Mouse (Mus musculus): ENCODE data around the gene Sept14. TPM values are rescaled to one million over a fixed set of nuclear protein-coding genes. Genes with fewer than 3 reads are reported as not detected.

Gene Sept14
- polyA plus RNA-seq, 1 experiment from 2014 or later: not detected

DNA sequence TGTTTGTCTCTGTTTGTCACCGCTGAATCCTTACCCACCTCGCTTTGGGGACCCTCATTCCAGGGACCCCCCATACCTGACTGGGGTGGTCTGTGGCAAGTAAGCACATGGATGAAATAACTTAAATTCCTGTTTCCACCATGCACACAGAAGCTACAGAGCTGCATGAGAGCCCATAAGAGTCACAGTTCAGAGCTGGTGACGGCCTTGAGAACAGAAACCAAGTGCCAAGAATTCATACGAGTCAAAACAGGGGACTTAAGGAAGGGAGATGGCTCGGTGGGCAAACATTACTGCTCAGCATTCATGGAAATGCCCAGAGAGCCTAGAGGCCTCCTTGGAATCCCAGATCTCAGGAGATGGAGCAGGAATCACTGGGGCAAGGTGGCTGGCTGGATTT lies 44.2 kb downstream of the Sept14 start:
- H3K27ac ChIP-seq (ENCODE audit: low read length): no peak overlapping the region
- H3K27me3 ChIP-seq (ENCODE audit: control insufficient read depth, insufficient read depth, low read length): no peaks in the 10 kb centered on the region
- H3K9ac ChIP-seq (replicated peaks; ENCODE audit: low read depth, low read length): no peak overlapping the region
- 86% methylated on average over 5 of the region's 5 CpGs for WGBS
- peaks cover 7% of the 10 kb centered on the region; the same call in 1 of the 2 replicates for H3K36me3 ChIP-seq (ENCODE audit: control insufficient read depth, insufficient read depth, low read length)
- H3K4me3 ChIP-seq (ENCODE audit: low read depth, low read length): no peak overlapping the region
- no peak overlapping the region for H3K4me2 ChIP-seq (replicated peaks; ENCODE audit: low read depth, low read length)
- no peaks in the 10 kb centered on the region for H3K4me1 ChIP-seq (ENCODE audit: control insufficient read depth, insufficient read depth, low read length)
- ATAC-seq (ENCODE audit: insufficient number of reproducible peaks, insufficient read depth, low FRiP score, low read depth): no peak
- no peaks in the 10 kb centered on the region for H3K9me3 ChIP-seq (ENCODE audit: control insufficient read depth, low read depth, low read length)

DNA sequence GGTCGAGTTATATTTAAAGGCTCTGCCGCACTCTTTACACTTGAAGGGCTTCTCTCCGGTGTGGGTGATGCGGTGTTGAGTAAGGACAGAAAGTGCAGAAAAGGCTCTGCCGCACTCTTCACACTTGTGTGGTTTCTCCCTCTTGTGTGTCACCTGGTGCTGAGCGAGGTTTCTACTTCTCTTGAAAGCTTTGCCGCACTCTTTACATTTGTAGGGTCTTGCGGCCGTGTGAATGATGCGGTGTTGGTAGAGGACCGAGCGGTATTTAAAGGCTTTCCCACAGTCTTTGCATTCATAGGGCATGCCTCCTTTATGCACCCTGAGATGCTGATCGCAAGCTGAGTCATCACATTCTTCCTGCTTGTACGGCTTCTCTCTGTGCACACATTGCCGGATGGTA lies 50.4 kb downstream of the Sept14 start:
- Histone ChIP-seq H3K27me3 (ENCODE audit: control insufficient read depth, insufficient read depth, low read length) (no peaks in the 10 kb centered on the region), H3K4me1 (ENCODE audit: control insufficient read depth, insufficient read depth, low read length) (no peaks in the 10 kb centered on the region), H3K9ac (replicated peaks; ENCODE audit: low read depth, low read length) (no peak overlapping the region), H3K4me2 (replicated peaks; ENCODE audit: low read depth, low read length) (no peak overlapping the region), H3K4me3 (ENCODE audit: low read depth, low read length) (no peak overlapping the region), H3K9me3 (ENCODE audit: control insufficient read depth, low read depth, low read length) (no peaks in the 10 kb centered on the region), H3K27ac (ENCODE audit: low read length) (no peak overlapping the region), H3K36me3 (ENCODE audit: control insufficient read depth, insufficient read depth, low read length) (peaks cover 31% of the 10 kb centered on the region)
- WGBS: 93% methylated on average over 15 of the region's 15 CpGs
- no peak for ATAC-seq (ENCODE audit: insufficient number of reproducible peaks, insufficient read depth, low FRiP score, low read depth)

DNA sequence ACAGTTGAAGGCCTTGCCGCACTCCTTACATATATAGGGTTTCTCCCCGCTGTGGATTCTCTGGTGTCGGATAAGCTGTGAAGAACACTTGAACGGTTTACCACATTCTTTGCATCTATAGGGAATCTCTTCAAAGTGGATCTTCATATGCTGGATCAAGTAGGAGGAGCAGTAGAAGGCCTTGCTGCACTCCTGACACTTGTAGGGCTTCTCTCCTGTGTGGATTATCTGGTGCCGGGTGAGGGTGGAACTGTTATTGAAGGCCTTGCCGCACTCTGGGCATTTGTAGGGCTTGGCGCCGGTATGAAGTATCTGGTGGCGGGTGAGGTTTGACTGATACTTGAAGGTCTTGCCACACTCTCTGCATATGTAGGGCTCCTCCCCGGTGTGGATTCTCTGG lies 51.3 kb downstream of the Sept14 start:
- H3K36me3 ChIP-seq (ENCODE audit: control insufficient read depth, insufficient read depth, low read length): peaks cover 31% of the 10 kb centered on the region
- ATAC-seq (ENCODE audit: insufficient number of reproducible peaks, insufficient read depth, low FRiP score, low read depth): no peak

DNA sequence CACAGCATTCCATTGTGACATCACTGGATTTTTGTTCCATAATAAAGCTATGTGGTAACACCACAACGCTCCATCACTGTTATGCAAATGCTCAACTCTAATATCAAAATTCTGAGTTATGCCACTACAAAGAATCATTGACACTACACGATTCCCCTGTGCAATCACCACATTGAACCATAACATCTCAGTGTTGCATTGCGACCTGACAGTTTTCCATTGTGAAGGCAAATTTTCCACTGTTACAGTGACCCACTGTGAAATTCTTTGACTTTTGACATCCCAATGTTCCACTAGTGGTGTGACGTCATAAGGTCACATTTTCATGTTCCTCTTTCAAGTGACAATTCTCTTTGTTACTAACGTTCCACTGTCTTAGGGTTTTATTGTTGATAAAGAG lies 57.5 kb downstream of the Sept14 start:
- 96% methylated on average over 5 of the region's 5 CpGs for WGBS
- no peaks in the 10 kb centered on the region for H3K9me3 ChIP-seq (ENCODE audit: control insufficient read depth, low read depth, low read length)
- H3K4me3 ChIP-seq (ENCODE audit: low read depth, low read length): no peak overlapping the region
- H3K9ac ChIP-seq (replicated peaks; ENCODE audit: low read depth, low read length): no peak overlapping the region
- H3K27me3 ChIP-seq (ENCODE audit: control insufficient read depth, insufficient read depth, low read length): no peaks in the 10 kb centered on the region
- ATAC-seq (ENCODE audit: insufficient number of reproducible peaks, insufficient read depth, low FRiP score, low read depth): no peak
- H3K4me1 ChIP-seq (ENCODE audit: control insufficient read depth, insufficient read depth, low read length): no peaks in the 10 kb centered on the region
- H3K27ac ChIP-seq (ENCODE audit: low read length): no peak overlapping the region
- H3K4me2 ChIP-seq (replicated peaks; ENCODE audit: low read depth, low read length): no peak overlapping the region
- H3K36me3 ChIP-seq (ENCODE audit: control insufficient read depth, insufficient read depth, low read length): no peaks in the 10 kb centered on the region

More for the DNA sequence above, 51.3 kb downstream of the Sept14 start:
- WGBS: 96% methylated on average over 10 of the region's 10 CpGs
- H3K4me1 ChIP-seq (ENCODE audit: control insufficient read depth, insufficient read depth, low read length): no peaks in the 10 kb centered on the region
- no peak overlapping the region for H3K4me3 ChIP-seq (ENCODE audit: low read depth, low read length)
- no peaks in the 10 kb centered on the region for H3K27me3 ChIP-seq (ENCODE audit: control insufficient read depth, insufficient read depth, low read length)
- no peak overlapping the region for H3K9ac ChIP-seq (replicated peaks; ENCODE audit: low read depth, low read length)
- H3K27ac ChIP-seq (ENCODE audit: low read length): no peak overlapping the region
- H3K9me3 ChIP-seq (ENCODE audit: control insufficient read depth, low read depth, low read length): no peaks in the 10 kb centered on the region
- H3K4me2 ChIP-seq (replicated peaks; ENCODE audit: low read depth, low read length): no peak overlapping the region

Other genes starting within 250 kb of the Sept14 start
- gene Sfswap, start 207.3 kb downstream of the Sept14 start, polyA plus RNA-seq (2014; fragmentation: Nextera tagmentation; extraction: Ambion mirVana): 55.9 and 56.7 TPM in 2 replicates
- 2.3 and 3.4 TPM in 2 replicates for gene Mmp17, start 124.3 kb downstream of the Sept14 start, polyA plus RNA-seq (2014; fragmentation: Nextera tagmentation; extraction: Ambion mirVana)
- gene Zfp11, start 38.4 kb downstream of the Sept14 start, polyA plus RNA-seq (2014; fragmentation: Nextera tagmentation; extraction: Ambion mirVana): 4.7 and 5.8 TPM in 2 replicates
- gene Mrps17, start 7.0 kb upstream of the Sept14 start, polyA plus RNA-seq (2014; fragmentation: Nextera tagmentation; extraction: Ambion mirVana): 194 and 206 TPM in 2 replicates
- 98.4 and 103 TPM in 2 replicates for gene Nipsnap2, start 16.6 kb upstream of the Sept14 start, polyA plus RNA-seq (2014; fragmentation: Nextera tagmentation; extraction: Ambion mirVana)
- gene Psph, start 78.9 kb upstream of the Sept14 start, polyA plus RNA-seq (2014; fragmentation: Nextera tagmentation; extraction: Ambion mirVana): 36.4 and 37.0 TPM in 2 replicates
- 45.3 and 51.4 TPM in 2 replicates for gene Sumf2, start 138.5 kb upstream of the Sept14 start, polyA plus RNA-seq (2014; fragmentation: Nextera tagmentation; extraction: Ambion mirVana)
- 795 and 869 TPM in 2 replicates for gene Chchd2, start 179.0 kb upstream of the Sept14 start, polyA plus RNA-seq (2014; fragmentation: Nextera tagmentation; extraction: Ambion mirVana)
- 5.7 and 6.1 TPM in 2 replicates for gene Zbed5, start 187.2 kb upstream of the Sept14 start, polyA plus RNA-seq (2014; fragmentation: Nextera tagmentation; extraction: Ambion mirVana)
- gene Phkg1, start 190.0 kb upstream of the Sept14 start, polyA plus RNA-seq (2014; fragmentation: Nextera tagmentation; extraction: Ambion mirVana): not detected in 2 replicates
- gene Nupr1l, start 200.0 kb upstream of the Sept14 start, polyA plus RNA-seq (2014; fragmentation: Nextera tagmentation; extraction: Ambion mirVana): 2.2 and 3.1 TPM in 2 replicates
- 16.2 and 19.1 TPM in 2 replicates for gene Vkorc1l1, start 233.5 kb upstream of the Sept14 start, polyA plus RNA-seq (2014; fragmentation: Nextera tagmentation; extraction: Ambion mirVana)

Measured in stomach, embryonic 14.5 days (tissue).